Mouse (Mus musculus) erythroid progenitor cell, adult 5-6 weeks (primary cell): ENCODE measurements around the gene 6030458C11Rik. TPM values are rescaled to one million over a fixed set of nuclear protein-coding genes. Genes with fewer than 3 reads are reported as not detected.
A peak's percentile ranks its signal among the peaks of the same experiment; 100 is the strongest.

Experiments used
- ATAC-seq: replicated peaks from 2 replicates; pipeline ENCODE4 v1.8.0; 2016; ENCODE audit warnings: moderate number of reproducible peaks, mild to moderate bottlenecking, moderate TSS enrichment, inconsistent platforms; ENCODE audit not compliant: poor library complexity, low FRiP score, severe bottlenecking
- total RNA-seq, 2 experiments: library from RNA; stranded (forward) in 1 of 2; stranded (reverse) in 1 of 2; fragments of 150-400 nt in 1 of 2; fragments of 186-747, 209-891 nt in 1 of 2; gene quantifications; 2 replicates each; pipeline versions ENCODE4 v1.2.3 to v1.2.4; 2015 to 2017; ENCODE audit warnings: low replicate concordance in 2 of 2

Gene 6030458C11Rik
- total RNA-seq (2015; ENCODE audit: low replicate concordance) = 39.4 and 44.7 TPM in 2 replicates
- 37.5 and 39.1 TPM in 2 replicates for total RNA-seq (2017; ENCODE audit: low replicate concordance)

DNA sequence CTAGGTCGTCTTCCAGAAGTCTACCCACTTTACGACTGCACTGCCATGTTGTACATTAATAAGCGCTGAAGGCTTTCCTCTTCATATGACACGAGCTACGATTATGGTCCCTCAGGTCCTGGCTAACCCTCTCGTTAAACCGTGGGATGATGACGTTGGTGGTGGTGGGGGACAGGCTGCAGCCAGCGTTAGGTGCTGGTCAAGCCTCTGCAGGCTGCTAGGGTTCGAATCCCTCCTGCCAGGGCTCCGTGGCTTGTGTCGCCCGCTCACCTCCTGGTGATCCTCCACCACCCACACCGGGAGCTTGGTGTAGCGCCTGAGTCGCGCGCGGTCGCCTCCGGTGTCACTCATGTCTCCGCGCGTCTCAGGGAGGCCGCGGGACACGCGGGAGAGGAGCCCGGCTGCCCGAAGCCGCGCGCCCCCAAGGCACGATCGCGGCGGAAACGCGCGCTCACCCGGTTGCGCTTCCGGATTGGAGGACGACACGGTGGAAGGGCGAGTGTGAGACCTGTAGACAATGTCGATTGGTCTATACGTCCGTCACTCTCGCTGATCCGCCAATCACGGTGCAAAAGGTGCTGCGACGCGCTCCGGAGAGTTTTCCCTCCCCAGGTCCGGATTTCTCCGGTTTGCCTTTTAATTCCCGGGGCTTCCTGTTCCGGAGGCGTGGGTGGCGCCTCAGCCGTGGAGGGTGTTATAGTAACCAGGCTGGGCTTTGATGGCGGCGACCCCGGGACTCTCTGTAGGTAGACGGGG, at the start of gene 6030458C11Rik, which contains the start of gene Drosha:
6030458C11Rik (minus strand) TSS at position 453 of the 756 bp plus-strand sequence.
Drosha (plus strand) TSS at position 619 of the 756 bp plus-strand sequence.
- peak; percentile 96 for ATAC-seq

DNA sequence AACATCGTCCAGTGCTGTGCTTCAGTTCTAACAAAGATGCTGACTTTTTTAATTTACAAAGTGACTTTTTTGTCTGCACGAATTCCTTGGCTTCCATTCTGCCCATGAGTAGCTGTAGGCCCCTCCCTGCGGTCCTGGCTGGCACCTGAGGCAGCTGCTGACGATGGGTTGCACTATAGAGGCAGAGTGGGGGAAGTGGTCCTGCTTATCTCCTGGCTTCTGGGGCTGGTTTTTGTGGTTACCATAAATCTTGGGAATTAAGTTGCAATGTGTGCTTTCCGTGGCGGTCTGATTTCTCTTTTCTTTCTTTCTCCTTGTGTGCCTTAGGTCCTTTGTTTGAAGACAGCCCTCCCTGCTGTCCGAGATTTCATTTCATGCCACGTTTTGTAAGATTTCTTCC, 42.8 kb upstream of the 6030458C11Rik start:
- no peak for ATAC-seq

DNA sequence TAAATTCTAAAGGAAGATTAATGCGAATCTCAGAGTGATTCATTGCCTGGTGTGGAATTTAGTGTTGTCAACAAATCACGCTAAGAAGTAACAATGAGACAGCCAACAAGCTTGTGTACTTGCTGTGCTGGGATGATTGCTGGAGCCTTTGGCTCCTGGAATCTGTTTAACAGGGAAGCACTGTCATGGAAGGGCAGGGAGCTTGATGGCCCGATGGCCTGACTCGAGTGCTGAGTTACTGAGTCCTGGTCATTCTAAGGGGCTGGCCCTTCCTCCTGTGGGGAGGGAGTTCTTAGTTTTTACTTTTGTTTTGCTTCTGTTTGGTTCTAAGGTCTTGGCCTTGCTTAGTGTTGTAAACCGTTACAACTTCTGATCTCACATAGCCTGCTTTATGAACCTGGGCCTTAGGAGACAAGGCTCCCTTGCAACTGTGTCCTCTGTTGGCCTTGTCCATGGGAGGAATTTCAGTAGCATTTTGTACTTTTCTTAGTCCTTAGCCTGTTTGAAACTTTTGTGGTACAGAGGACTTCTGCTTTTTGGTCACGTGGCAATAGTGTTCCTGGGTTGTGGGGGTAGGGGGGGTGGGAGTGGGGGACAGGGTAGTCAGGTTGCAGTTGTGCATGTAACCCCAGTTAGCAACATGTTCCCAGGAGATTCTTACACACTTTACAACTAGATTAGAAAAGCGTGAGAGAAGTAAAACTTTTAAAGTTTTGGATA, 41.3 kb upstream of the 6030458C11Rik start:
- no peak for ATAC-seq

DNA sequence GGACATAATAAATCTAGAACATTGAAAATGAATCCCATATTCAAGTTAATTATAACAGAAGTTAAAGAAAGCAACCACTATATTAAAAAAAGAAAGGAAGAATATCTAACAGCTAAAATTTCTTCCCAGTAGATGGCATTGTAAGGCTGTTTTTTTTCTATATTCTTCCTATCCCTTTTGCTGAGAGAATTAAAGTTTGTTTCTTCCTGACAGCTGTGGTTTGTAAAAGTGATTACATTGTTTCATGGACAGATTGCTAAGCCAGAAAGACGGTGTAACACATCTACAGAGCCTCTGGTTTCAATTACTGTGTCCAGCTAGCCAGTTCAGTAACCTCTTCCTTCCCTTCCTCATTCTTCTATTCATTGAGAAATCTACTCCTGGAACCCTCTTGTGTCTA, 39.2 kb upstream of the 6030458C11Rik start:
- no peak for ATAC-seq

DNA sequence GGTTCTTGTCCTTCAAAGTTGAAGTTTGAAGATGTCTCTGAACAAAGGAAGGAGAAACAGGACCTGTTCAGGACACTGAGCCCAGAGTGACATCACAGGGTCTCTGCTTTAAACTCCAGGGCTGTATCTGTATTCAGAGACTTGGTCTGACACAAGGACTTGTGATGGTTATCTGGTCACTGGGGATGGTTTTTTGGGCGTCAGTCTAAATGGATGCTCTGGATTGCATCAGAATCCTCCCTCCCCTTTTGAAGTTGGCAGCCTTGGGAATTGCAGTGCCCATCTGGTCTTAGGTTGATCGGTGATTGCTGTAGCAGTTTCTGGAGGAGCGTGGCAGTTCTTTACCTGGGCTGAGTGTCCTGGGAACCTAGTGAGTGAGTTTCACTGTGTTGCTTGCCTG, 37.6 kb upstream of the 6030458C11Rik start:
- no peak for ATAC-seq

DNA sequence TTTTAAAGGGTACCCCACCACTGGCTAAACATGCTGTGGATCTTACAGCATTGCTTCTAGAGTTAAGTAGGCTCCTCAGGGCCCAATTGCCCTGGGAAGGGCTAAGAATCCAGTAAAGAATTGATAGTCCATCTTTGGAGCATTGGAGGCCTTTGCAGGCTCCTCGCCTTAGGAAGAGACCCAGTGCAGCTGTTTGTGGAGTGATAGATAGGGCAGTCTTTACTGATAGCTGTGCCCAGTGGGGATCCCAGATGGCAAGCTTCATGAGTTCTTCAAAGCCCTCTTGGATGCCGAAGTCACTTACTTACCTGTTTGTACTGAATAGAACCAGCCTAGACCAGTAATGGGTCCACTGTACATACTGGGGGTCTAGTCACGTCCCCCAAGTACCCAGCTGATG, 34.2 kb upstream of the 6030458C11Rik start:
- ATAC-seq = peak; percentile 59

- peak; percentile 77 for ATAC-seq
Observed at GRCm38 (mm10) chr15:12857840-12858516, 33.5 kb upstream of the 6030458C11Rik start.

- peak; percentile 60 for ATAC-seq
Observed at GRCm38 (mm10) chr15:12856780-12857179, 32.3 kb upstream of the 6030458C11Rik start.

- no peak for ATAC-seq
Observed at GRCm38 (mm10) chr15:12853471-12853870, 29.0 kb upstream of the 6030458C11Rik start.

GRCm38 (mm10) chr15:12849373-12849772, 24.9 kb upstream of the 6030458C11Rik start:
- no peak for ATAC-seq

DNA sequence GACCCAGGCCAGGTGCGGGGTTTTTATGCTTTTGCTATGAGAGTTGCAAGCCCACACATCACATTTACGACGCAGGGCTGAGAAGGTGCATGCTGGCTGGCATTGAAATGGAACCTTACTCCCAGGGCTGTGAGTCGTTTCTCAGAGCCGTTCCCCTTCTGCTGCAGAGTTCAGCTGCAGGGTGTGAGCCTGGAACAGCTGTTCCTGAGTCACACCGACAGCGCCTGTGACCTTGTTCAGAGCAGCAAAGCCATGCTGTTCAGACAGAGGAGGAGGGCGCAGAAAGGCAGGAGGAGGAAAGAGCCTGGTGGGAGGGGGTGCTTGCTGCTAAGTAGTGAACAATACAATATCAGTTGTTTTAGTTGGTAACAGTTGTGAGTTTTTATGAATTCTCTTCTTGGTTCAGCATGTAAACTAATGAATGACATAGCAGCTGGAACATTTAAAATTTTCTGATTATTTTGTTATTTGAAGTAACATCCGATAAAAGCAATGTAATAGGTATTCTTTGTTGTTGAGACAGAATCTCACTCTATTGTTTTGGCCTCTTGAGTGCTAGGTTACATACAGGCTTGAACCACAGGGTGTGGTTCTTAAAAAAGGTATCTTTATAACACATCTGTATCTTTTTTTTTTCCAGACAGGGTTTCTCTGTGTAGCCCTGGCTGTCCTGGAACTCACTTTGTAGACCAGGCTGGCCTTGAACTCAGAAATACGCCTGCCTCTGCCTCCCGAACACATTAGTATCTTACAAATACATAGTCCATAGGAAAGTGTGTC, 23.9 kb upstream of the 6030458C11Rik start:
- ATAC-seq = no peak

GRCm38 (mm10) chr15:12842833-12843232, 18.4 kb upstream of the 6030458C11Rik start:
- ATAC-seq = no peak

- ATAC-seq = no peak
Observed at GRCm38 (mm10) chr15:12840737-12841136, 16.3 kb upstream of the 6030458C11Rik start.

DNA sequence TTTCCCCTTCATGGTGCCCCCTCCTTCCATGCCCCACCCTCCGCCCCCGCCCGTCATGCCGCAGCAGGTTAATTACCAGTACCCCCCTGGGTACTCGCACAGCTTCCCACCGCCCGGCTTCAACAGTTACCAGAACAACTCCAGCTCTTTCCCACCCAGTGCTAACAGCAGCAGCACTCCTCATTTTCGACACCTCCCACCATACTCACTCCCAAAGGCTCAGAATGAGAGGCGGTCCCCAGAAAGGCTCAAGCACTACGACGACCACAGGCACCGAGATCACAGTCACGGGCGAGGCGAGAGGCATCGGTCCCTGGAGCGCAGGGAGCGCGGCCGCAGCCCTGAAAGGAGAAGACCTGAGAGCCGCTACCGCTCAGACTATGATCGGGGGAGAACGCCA, 9.8 kb upstream of the 6030458C11Rik start:
- ATAC-seq = no peak

- no peak for ATAC-seq
Observed at GRCm38 (mm10) chr15:12833385-12833784, 8.9 kb upstream of the 6030458C11Rik start.

- peak; percentile 75 for ATAC-seq
Observed at GRCm38 (mm10) chr15:12832599-12832998, 8.2 kb upstream of the 6030458C11Rik start.

GRCm38 (mm10) chr15:12829878-12830277, 5.4 kb upstream of the 6030458C11Rik start:
- no peak for ATAC-seq

DNA sequence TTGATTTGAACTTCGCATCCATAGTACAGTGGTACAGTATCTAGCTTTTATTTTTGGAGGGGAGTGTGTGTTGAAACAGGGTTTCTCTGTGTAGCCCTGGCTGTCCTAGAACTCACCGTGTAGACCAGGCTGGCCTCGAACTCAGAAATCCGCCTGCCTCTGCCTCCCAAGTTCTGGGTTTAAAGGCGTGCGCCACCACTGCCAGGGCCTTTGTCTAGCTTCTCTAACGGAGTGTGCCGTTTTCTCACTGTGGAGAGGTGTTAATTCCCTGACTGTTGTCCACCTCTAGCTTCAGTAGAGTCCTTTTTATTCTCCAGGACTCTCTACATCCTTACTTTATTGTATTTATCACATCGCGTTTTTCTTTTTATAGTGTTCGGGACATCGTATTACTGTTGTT, 959 bp upstream of the 6030458C11Rik start:
- no peak for ATAC-seq

GRCm38 (mm10) chr15:12824965-12825364, 516 bp upstream of the 6030458C11Rik start:
- ATAC-seq = peak; percentile 63
